Mouse (Mus musculus) common myeloid progenitor, adult 5-6 weeks (primary cell): ENCODE measurements around the gene Kif26a. TPM values are rescaled to one million over a fixed set of nuclear protein-coding genes. Genes with fewer than 3 reads are reported as not detected.

Experiments
- ATAC-seq: replicated peaks from 2 replicates; pipeline ENCODE4 v1.8.0; 2016; ENCODE audit warnings: low read depth, mild to moderate bottlenecking, moderate TSS enrichment, inconsistent platforms; ENCODE audit not compliant: poor library complexity, severe bottlenecking
- total RNA-seq: library from RNA; stranded (forward); fragments of 200-1000, 187-1606 nt; gene quantifications from 2 replicates; pipeline ENCODE4 v1.2.3, GENCODE M21; 2017

Gene Kif26a
- total RNA-seq, result not detected in 2 replicates

- ATAC-seq, result peak; percentile 34
Measured at GRCm38 (mm10) chr12:112145875-112146651, at the start of gene Kif26a. Kif26a (plus strand) TSS chr12:112146208.

GRCm38 (mm10) chr12:112096733-112097117, 49.3 kb upstream of the Kif26a start:
- no peak for ATAC-seq

- ATAC-seq, result no peak
Measured at GRCm38 (mm10) chr12:112100106-112100505, 45.9 kb upstream of the Kif26a start.

- no peak for ATAC-seq
Measured at GRCm38 (mm10) chr12:112101045-112101444, 45.0 kb upstream of the Kif26a start.

GRCm38 (mm10) chr12:112103179-112103578, 42.8 kb upstream of the Kif26a start:
- no peak for ATAC-seq

GRCm38 (mm10) chr12:112104890-112105289, 41.1 kb upstream of the Kif26a start:
- ATAC-seq, result no peak

GRCm38 (mm10) chr12:112106541-112106971, 39.5 kb upstream of the Kif26a start, which contains the start of gene Aspg:
Aspg (plus strand) TSS chr12:112106679.
- ATAC-seq, result peak; percentile 32; the same call in 1 of the 2 replicates

- ATAC-seq, result no peak
Measured at GRCm38 (mm10) chr12:112107685-112108084, 38.3 kb upstream of the Kif26a start.

- no peak for ATAC-seq
Measured at GRCm38 (mm10) chr12:112108696-112109445, 37.1 kb upstream of the Kif26a start.

- ATAC-seq, result no peak
Measured at GRCm38 (mm10) chr12:112109701-112110100, 36.3 kb upstream of the Kif26a start.

- ATAC-seq, result no peak
Measured at GRCm38 (mm10) chr12:112111323-112111722, 34.7 kb upstream of the Kif26a start.

GRCm38 (mm10) chr12:112112235-112112634, 33.8 kb upstream of the Kif26a start:
- no peak for ATAC-seq

GRCm38 (mm10) chr12:112112686-112113396, 33.2 kb upstream of the Kif26a start:
- no peak; the same call in 1 of the 2 replicates for ATAC-seq

GRCm38 (mm10) chr12:112113710-112114109, 32.3 kb upstream of the Kif26a start:
- peak; percentile 87 for ATAC-seq

- no peak for ATAC-seq
Measured at GRCm38 (mm10) chr12:112117006-112117405, 29.0 kb upstream of the Kif26a start.

- no peak for ATAC-seq
Measured at GRCm38 (mm10) chr12:112117649-112118048, 28.4 kb upstream of the Kif26a start.

- ATAC-seq, result no peak
Measured at GRCm38 (mm10) chr12:112121188-112121587, 24.8 kb upstream of the Kif26a start.

- peak; percentile 61 for ATAC-seq
Measured at GRCm38 (mm10) chr12:112125903-112126302, 20.1 kb upstream of the Kif26a start.

GRCm38 (mm10) chr12:112126931-112127635, 18.9 kb upstream of the Kif26a start:
- no peak for ATAC-seq

GRCm38 (mm10) chr12:112128526-112128925, 17.5 kb upstream of the Kif26a start:
- ATAC-seq, result no peak
